Mouse (Mus musculus): ENCODE measurements around the gene Fndc11. TPM values are rescaled to one million over a fixed set of nuclear protein-coding genes. Genes with fewer than 3 reads are reported as not detected.

Gene Fndc11
- total RNA-seq, 2 experiments from 2014 or later = 1.4 to 20.8 TPM

DNA sequence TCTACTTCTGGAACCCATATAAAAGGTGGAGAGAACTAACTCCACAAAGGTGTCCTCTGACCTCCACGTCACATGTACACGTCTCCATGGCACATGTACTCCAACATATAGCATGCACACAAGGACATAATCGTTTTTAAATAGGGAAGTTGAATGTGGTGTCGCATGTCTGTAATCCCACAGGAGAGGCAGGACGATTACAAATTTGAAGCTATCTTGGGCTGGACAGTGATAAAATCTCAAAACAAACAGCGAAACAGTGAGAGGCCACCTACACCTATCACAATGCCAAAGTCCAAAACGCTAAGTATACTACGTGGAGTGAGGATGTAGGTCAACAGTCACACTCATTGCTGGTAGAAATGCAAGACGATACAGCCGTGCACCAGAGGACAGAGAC is 29.4 kb downstream of the Fndc11 start:
- no peak for ATAC-seq (replicated peaks; ENCODE audit: low FRiP score, poor library complexity, severe bottlenecking)

DNA sequence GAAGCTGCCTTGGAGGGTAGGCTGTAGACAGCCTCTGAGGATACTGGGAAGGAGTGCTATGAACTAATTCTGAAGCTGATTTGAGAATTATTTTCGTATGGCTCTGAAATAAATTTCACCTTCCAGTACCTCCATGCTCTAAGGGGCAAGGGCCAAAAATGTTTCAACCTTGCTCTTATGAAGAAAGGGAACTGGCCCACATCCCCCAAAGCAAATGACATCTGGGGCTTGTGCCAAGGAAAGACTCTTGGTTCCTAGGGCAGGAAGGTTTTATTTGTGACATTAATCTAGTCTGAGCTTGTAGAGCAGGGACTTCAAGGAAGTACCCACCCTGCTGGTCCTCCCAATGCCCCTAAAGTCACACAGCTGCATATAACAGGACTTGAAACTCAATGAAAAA is 32.0 kb downstream of the Fndc11 start:
- ATAC-seq (replicated peaks; ENCODE audit: low FRiP score, poor library complexity, severe bottlenecking) = no peak

DNA sequence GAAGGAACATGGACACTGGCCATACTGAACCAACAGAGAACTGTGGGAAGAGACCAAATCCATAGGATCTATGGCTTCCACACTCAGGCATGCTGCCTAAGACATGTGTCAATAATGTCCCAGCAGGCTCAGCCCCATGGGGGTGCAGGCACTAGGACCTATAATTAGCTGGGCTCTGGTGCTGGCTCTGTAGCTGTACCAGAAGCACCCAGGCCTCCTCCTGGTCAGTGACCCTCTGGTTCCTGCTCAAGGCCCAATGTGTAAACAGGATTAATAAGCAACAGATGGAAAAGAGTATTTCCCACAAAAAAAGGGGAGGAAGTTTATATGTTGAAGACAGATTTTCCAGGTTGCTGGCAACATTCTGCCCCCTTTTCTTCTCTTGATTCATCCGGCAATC is 33.4 kb downstream of the Fndc11 start:
- no peak for ATAC-seq (replicated peaks; ENCODE audit: low FRiP score, poor library complexity, severe bottlenecking)

DNA sequence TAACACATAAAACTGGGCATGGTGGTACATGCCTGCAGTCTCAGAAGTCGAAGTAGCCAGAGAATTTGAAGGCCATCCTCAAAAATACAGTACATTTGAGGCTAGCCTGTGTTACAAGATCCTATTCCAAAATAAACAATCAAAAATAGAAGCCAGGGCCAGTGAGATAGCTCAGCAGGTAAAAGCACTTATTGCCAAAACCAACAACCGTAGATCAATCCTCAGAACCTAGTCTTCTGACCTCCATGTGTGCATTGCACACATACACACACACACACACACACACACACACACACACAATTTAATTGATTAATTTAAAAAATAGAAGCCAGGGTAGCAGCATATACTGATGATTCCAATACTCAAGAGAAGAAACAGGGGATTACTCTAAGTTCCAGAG is 47.0 kb downstream of the Fndc11 start:
- ATAC-seq (replicated peaks; ENCODE audit: low FRiP score, poor library complexity, severe bottlenecking) = no peak

DNA sequence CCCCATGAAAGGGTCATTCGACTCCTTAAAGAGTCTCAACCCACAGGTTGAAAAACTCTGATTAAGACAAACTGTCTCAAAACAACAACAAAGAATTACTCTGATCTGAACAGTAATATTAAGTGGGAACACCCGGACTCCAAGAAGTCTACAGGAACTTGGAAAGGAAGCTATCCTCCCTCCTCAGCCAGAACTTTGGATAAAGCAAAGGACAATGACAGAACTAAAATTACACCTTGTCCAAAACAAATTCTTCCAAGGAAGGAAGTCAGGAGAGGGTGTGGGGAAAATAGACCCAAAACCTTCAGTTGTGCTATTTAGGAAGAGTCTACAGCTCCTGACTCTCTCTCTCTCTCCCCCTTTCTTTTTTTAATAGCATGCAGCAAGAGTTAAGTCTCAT is 52.3 kb downstream of the Fndc11 start:
- no peak for ATAC-seq (replicated peaks; ENCODE audit: low FRiP score, poor library complexity, severe bottlenecking)

Other genes starting within 250 kb of the Fndc11 start
- 1.7 TPM in 1 of 2 replicates, not detected in the other for gene Col20a1, start 233.5 kb upstream of the Fndc11 start, total RNA-seq (2015; ENCODE audit: low replicate concordance)
- 0.26 and 0.42 TPM in 2 replicates for gene Col20a1, start 233.5 kb upstream of the Fndc11 start, total RNA-seq (2017; ENCODE audit: low replicate concordance)
- gene Chrna4, start 176.5 kb upstream of the Fndc11 start, total RNA-seq (2015; ENCODE audit: low replicate concordance) = not detected in 2 replicates
- not detected in 2 replicates for gene Chrna4, start 176.5 kb upstream of the Fndc11 start, total RNA-seq (2017; ENCODE audit: low replicate concordance)
- not detected in 2 replicates for gene Kcnq2, start 84.7 kb upstream of the Fndc11 start, total RNA-seq (2015; ENCODE audit: low replicate concordance)
- gene Kcnq2, start 84.7 kb upstream of the Fndc11 start, total RNA-seq (2017; ENCODE audit: low replicate concordance) = not detected in 2 replicates
- gene Eef1a2, start 63.0 kb upstream of the Fndc11 start, total RNA-seq (2015; ENCODE audit: low replicate concordance) = not detected in 2 replicates
- gene Eef1a2, start 63.0 kb upstream of the Fndc11 start, total RNA-seq (2017; ENCODE audit: low replicate concordance) = not detected in 2 replicates
- gene Ppdpf, start 32.8 kb upstream of the Fndc11 start, total RNA-seq (2015; ENCODE audit: low replicate concordance) = 45.6 and 74.6 TPM in 2 replicates
- gene Ppdpf, start 32.8 kb upstream of the Fndc11 start, total RNA-seq (2017; ENCODE audit: low replicate concordance) = 3.9 and 6.9 TPM in 2 replicates
- 0.21 TPM in 1 of 2 replicates, not detected in the other for gene Ptk6, start 17.2 kb upstream of the Fndc11 start, total RNA-seq (2015; ENCODE audit: low replicate concordance)
- gene Ptk6, start 17.2 kb upstream of the Fndc11 start, total RNA-seq (2017; ENCODE audit: low replicate concordance) = 0.14 TPM in 1 of 2 replicates, not detected in the other
- not detected in 2 replicates for gene Srms, start 6.8 kb upstream of the Fndc11 start, total RNA-seq (2015; ENCODE audit: low replicate concordance)
- not detected in 2 replicates for gene Srms, start 6.8 kb upstream of the Fndc11 start, total RNA-seq (2017; ENCODE audit: low replicate concordance)
- 8.6 and 10.0 TPM in 2 replicates for gene Helz2, start 22.0 kb downstream of the Fndc11 start, total RNA-seq (2015; ENCODE audit: low replicate concordance)
- gene Helz2, start 22.0 kb downstream of the Fndc11 start, total RNA-seq (2017; ENCODE audit: low replicate concordance) = 11.8 and 12.1 TPM in 2 replicates
- 23.6 and 24.6 TPM in 2 replicates for gene Gmeb2, start 68.0 kb downstream of the Fndc11 start, total RNA-seq (2015; ENCODE audit: low replicate concordance)
- gene Gmeb2, start 68.0 kb downstream of the Fndc11 start, total RNA-seq (2017; ENCODE audit: low replicate concordance) = 15.4 and 41.7 TPM in 2 replicates
- not detected in 2 replicates for gene Stmn3, start 94.5 kb downstream of the Fndc11 start, total RNA-seq (2015; ENCODE audit: low replicate concordance)
- not detected in 2 replicates for gene Stmn3, start 94.5 kb downstream of the Fndc11 start, total RNA-seq (2017; ENCODE audit: low replicate concordance)
- gene Rtel1, start 99.7 kb downstream of the Fndc11 start, total RNA-seq (2015; ENCODE audit: low replicate concordance) = 7.7 and 17.5 TPM in 2 replicates
- gene Rtel1, start 99.7 kb downstream of the Fndc11 start, total RNA-seq (2017; ENCODE audit: low replicate concordance) = 19.9 and 23.7 TPM in 2 replicates
- gene Zgpat, start 144.9 kb downstream of the Fndc11 start, total RNA-seq (2015; ENCODE audit: low replicate concordance) = 0.77 and 2.3 TPM in 2 replicates
- 10.5 and 11.0 TPM in 2 replicates for gene Zgpat, start 144.9 kb downstream of the Fndc11 start, total RNA-seq (2017; ENCODE audit: low replicate concordance)
- 0.96 and 11.1 TPM in 2 replicates for gene Arfrp1, start 145.4 kb downstream of the Fndc11 start, total RNA-seq (2015; ENCODE audit: low replicate concordance)
- 4.0 and 13.0 TPM in 2 replicates for gene Arfrp1, start 145.4 kb downstream of the Fndc11 start, total RNA-seq (2017; ENCODE audit: low replicate concordance)
- gene Lime1, start 160.1 kb downstream of the Fndc11 start, total RNA-seq (2015; ENCODE audit: low replicate concordance) = 8.8 and 11.5 TPM in 2 replicates
- gene Lime1, start 160.1 kb downstream of the Fndc11 start, total RNA-seq (2017; ENCODE audit: low replicate concordance) = 2.5 and 3.8 TPM in 2 replicates
- 1.9 and 2.9 TPM in 2 replicates for gene Zbtb46, start 239.4 kb downstream of the Fndc11 start, total RNA-seq (2015; ENCODE audit: low replicate concordance)
- gene Zbtb46, start 239.4 kb downstream of the Fndc11 start, total RNA-seq (2017; ENCODE audit: low replicate concordance) = 5.4 and 6.2 TPM in 2 replicates

Data from erythroblast, adult 5-6 weeks (primary cell).